Mouse (Mus musculus): ENCODE measurements around the gene Celsr2. TPM values are rescaled to one million over a fixed set of nuclear protein-coding genes. Genes with fewer than 3 reads are reported as not detected.

The Celsr2 gene
- 0.60 and 0.68 TPM in 2 replicates for total RNA-seq (2023)

GRCm38 (mm10) chr3:108414857-108415830 is at the start of gene Celsr2:
Celsr2 (minus strand) TSS chr3:108415552.

GRCm38 (mm10) chr3:108444698-108445365 is 29.5 kb upstream of the Celsr2 start, which contains the start of gene Sars:
Sars (minus strand) TSS chr3:108445209.

GRCm38 (mm10) chr3:108383485-108384354 is 31.6 kb downstream of the Celsr2 start, which contains the start of gene Psrc1:
Psrc1 (plus strand) TSS chr3:108383839.

GRCm38 (mm10) chr3:108364270-108364995 is 50.9 kb downstream of the Celsr2 start, which contains the start of gene Mybphl:
Mybphl (plus strand) TSS chr3:108364911.

Other genes starting within 250 kb of the Celsr2 start
- gene Amigo1, start 229.2 kb downstream of the Celsr2 start, total RNA-seq (2023), result 0.50 and 0.69 TPM in 2 replicates
- 39.0 and 42.1 TPM in 2 replicates for gene Cyb561d1, start 214.3 kb downstream of the Celsr2 start, total RNA-seq (2023)
- 10.2 and 11.0 TPM in 2 replicates for gene Atxn7l2, start 204.6 kb downstream of the Celsr2 start, total RNA-seq (2023)
- gene Sypl2, start 188.9 kb downstream of the Celsr2 start, total RNA-seq (2023), result not detected in 2 replicates
- gene Psma5, start 158.6 kb downstream of the Celsr2 start, total RNA-seq (2023), result 21.8 and 27.1 TPM in 2 replicates
- 139 and 173 TPM in 2 replicates for gene Sort1, start 131.5 kb downstream of the Celsr2 start, total RNA-seq (2023)
- 0.32 TPM in 1 of 2 replicates, not detected in the other for gene Mybphl, start 50.6 kb downstream of the Celsr2 start, total RNA-seq (2023)
- 6.2 TPM in 2 replicates for gene Psrc1, start 31.7 kb downstream of the Celsr2 start, total RNA-seq (2023)
- gene Sars, start 29.7 kb upstream of the Celsr2 start, total RNA-seq (2023), result 41.8 and 57.4 TPM in 2 replicates
- gene 1700013F07Rik, start 118.6 kb upstream of the Celsr2 start, total RNA-seq (2023), result not detected in 2 replicates
- not detected in 2 replicates for gene 5330417C22Rik, start 121.0 kb upstream of the Celsr2 start, total RNA-seq (2023)
- 39.6 and 41.8 TPM in 2 replicates for gene Tmem167b, start 146.9 kb upstream of the Celsr2 start, total RNA-seq (2023)
- 24.9 and 26.3 TPM in 2 replicates for gene Taf13, start 156.1 kb upstream of the Celsr2 start, total RNA-seq (2023)
- gene Wdr47, start 175.7 kb upstream of the Celsr2 start, total RNA-seq (2023), result 3.5 and 4.5 TPM in 2 replicates
- gene Clcc1, start 238.4 kb upstream of the Celsr2 start, total RNA-seq (2023), result 16.0 and 26.1 TPM in 2 replicates